Mouse (Mus musculus) heart, embryonic 10.5 days (tissue): Measurements from ENCODE around the gene Zfp784. TPM values are rescaled to one million over a fixed set of nuclear protein-coding genes. Genes with fewer than 3 reads are reported as not detected.
A peak's percentile ranks its signal among the peaks of the same experiment; 100 is the strongest.
"Not testable (repeated sequence)": the region's sequence is repeated elsewhere in the genome, so short reads cannot be mapped to it uniquely, and the experiment has no call there.

Source experiments
- DNase-seq: peaks from one replicate; pipeline ENCODE4 v3.0.0-alpha.2; 2017; ENCODE audit warnings: low spot score
- H3K27ac ChIP-seq: fragments of 300-500 bp; sonication (generic); 2 replicates; pipeline ENCODE4 v1.5.1; 2016; ENCODE audit warnings: mild to moderate bottlenecking
- H3K27me3 ChIP-seq: fragments of 300-500 bp; sonication (generic); 2 replicates; pipeline ENCODE4 v1.6.1; 2016; ENCODE audit warnings: mild to moderate bottlenecking; ENCODE audit not compliant: poor library complexity, insufficient read depth, severe bottlenecking
- H3K36me3 ChIP-seq: fragments of 300-500 bp; sonication (generic); 2 replicates; pipeline ENCODE4 v1.6.1; 2016; ENCODE audit warnings: mild to moderate bottlenecking, moderate library complexity
- H3K4me1 ChIP-seq: fragments of 300-500 bp; sonication (generic); 2 replicates; pipeline ENCODE4 v1.6.1; 2016; ENCODE audit warnings: mild to moderate bottlenecking
- H3K4me3 ChIP-seq: fragments of 300-500 bp; sonication (generic); 2 replicates; pipeline ENCODE4 v1.5.1; 2016; ENCODE audit warnings: mild to moderate bottlenecking, moderate library complexity
- H3K9me3 ChIP-seq: fragments of 300-500 bp; sonication (generic); 2 replicates; pipeline ENCODE4 v1.6.1; 2016; ENCODE audit warnings: mild to moderate bottlenecking, moderate library complexity
- WGBS: fragments of 180-500 bp; shearing (Covaris S2); methylation state at CpG from one replicate; pipeline ENCODE4 v1.1.7; 2016; 5-methylcytosine and 5-hydroxymethylcytosine counted together
- polyA plus RNA-seq: library from polyadenylated mRNA; unstranded; fragments of >200 nt; fragmentation: Nextera tagmentation; extraction: Ambion mirVana; gene quantifications from 2 replicates; pipeline ENCODE4 v1.2.1, GENCODE M21; 2016

Zfp784 gene
- 3.9 and 4.5 TPM in 2 replicates for polyA plus RNA-seq

DNA sequence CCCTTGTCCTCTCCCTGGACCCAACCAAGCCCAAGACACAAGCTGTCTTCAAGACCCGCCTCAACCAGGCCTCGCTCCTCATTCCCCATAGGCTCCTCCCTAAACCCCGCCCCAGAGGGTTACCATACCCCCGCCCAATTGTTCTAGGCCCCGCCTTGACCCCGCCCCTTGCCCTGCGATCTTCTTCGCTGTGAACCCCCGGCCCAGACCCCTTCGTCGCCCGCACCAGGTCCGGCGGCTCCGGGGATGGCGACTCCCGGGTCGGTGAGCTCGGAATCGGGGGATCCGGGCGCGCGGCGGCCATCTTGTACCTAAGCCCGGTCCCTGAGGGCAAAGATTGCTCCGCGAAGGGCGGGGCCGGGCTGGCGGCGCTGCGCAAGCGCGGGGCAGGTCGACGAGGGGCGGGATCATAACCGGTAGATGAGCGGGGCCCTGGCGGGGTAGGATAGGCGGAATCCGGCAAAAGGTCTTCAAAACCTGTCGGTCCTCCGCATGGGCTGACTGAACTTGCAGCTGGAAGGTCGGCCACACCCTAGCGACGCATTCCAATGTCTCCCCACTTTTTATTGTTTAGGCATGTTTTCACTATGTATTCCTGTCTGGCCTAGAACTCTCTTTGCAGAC, at the start of gene Zfp784:
Gene Zfp784, minus strand, starts transcription at position 338 of the 624 bp plus-strand sequence.
- Histone ChIP-seq H3K27me3 (no peaks in the 10 kb centered on the region), H3K27ac (peak within 1 kb of the TSS; percentile 99), H3K4me1 (peaks cover 13% of the 10 kb centered on the region; the same call in 1 of the 2 replicates), H3K9me3 (no peaks in the 10 kb centered on the region), H3K4me3 (peak within 1 kb of the TSS; percentile 87), H3K36me3 (peaks cover 42% of the 10 kb centered on the region)
- DNase-seq, result peak; percentile 96
- WGBS, result under 1% methylated on average over 48 of the region's 48 CpGs

DNA sequence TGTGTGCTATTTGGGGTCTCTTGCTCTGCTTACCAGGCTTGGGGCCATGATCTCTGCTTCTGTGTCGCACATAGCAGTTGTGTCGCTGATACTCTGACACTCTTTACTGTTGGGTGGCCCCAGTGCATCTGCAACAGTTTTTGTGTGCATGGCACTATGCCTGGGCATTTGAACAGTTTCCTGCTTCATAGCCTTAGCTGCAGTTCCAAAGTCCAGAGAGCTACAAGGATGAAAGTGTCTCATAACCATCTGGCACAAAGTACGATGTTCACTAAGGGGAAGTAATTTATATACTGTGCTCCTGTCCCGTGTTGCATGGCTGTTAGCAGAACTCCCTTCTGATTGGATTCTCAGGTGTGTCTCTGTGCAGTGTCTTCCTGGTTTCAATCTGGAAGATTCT, 49.6 kb upstream of the Zfp784 start:
- no peak for DNase-seq
- Histone ChIP-seq H3K4me1 (peaks cover 5% of the 10 kb centered on the region; the same call in 1 of the 2 replicates), H3K9me3 (no peaks in the 10 kb centered on the region), H3K27ac (no peak overlapping the region), H3K27me3 (no peaks in the 10 kb centered on the region), H3K36me3 (peaks cover 79% of the 10 kb centered on the region), H3K4me3 (no peak overlapping the region)
- 91% methylated on average over 4 of the region's 4 CpGs for WGBS

DNA sequence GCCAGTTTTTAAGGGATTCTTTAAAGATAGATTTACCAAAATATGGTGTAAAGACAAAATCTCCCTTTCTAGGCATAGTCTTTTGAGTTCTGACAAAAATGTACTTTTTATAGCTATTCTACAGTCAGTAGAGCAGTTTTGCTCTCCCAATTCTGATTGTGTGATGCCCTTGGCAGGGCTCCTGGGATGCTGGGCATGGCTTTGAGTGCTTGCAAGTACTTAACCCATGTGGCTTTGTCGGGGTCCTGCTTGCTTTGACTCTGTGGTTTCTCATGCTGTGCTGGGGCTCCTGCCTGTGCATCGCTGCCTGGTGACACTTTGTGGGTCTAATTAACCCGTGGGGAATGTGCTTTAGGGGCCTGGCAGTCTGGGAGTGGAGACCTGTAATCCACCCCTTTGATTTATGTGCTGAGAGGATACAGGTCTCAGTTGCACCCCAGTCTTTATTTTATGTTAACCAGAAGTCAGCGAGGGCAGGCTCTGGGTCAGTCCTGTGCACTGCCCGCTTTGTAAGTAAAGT, 48.7 kb upstream of the Zfp784 start:
- Histone ChIP-seq H3K27ac (no peak overlapping the region), H3K4me1 (peaks cover 9% of the 10 kb centered on the region), H3K27me3 (no peaks in the 10 kb centered on the region), H3K36me3 (peaks cover 73% of the 10 kb centered on the region), H3K9me3 (no peaks in the 10 kb centered on the region), H3K4me3 (no peak overlapping the region)
- WGBS, result 85% methylated on average over 5 of the region's 5 CpGs
- DNase-seq, result no peak

DNA sequence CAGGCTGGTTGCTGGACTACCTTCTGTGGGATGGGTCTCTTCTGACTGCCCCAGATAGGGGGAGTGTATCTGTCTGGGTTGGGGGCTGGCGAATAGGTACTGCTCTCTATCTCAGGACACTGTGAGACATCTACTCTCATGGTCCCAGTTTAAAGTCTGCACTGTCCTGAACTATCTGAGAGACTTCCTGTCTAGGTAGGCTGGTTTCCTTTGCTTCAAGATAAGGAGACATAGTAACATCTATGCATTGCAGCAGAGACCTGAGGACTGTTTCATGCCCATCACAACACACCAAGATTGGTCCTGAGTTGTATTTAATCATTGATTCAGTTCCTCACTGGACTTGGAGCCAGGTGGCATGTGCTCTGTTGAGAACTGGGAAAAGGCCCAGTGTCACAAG, 47.3 kb upstream of the Zfp784 start:
- WGBS, result 82% methylated on average over 1 of the region's 1 CpGs
- Histone ChIP-seq H3K27me3 (no peaks in the 10 kb centered on the region), H3K4me3 (no peak overlapping the region), H3K36me3 (peaks cover 62% of the 10 kb centered on the region), H3K9me3 (no peaks in the 10 kb centered on the region), H3K27ac (no peak overlapping the region), H3K4me1 (peaks cover 22% of the 10 kb centered on the region)
- DNase-seq, result no peak

DNA sequence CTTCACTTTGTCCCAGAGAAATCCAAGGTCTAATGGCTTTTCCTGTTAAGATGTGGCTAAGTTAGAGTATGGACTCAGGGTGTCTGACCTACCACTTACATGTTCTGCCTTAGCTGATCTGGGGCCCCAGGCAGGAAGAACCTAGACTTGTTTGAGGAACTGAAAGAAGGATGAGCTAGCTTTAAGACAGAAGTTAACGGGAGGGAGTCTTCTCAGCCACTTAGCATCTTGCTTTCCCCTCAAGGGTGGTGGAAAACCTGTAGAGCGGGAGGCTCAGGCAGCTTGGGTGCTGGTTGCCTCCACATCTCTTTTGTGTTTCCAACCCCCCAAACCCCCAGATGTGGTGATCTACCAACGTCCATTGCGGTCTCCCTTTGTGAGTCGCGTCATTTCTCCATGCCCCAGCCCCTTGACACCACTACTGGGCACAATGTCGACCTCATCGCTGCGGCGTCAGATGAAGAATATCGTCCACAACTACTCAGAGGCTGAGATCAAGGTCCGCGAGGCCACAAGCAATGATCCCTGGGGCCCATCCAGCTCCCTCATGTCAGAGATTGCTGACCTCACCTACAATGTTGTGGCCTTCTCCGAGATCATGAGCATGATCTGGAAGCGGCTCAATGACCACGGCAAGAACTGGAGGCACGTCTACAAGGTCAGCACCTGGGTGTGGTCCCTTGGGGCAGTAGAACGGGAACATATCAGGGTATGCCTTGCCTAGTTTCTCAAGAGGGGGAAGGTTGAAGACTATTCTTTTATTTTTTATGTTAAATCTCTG, 45.3 kb upstream of the Zfp784 start:
- peaks cover 22% of the 10 kb centered on the region for H3K4me1 ChIP-seq
- H3K36me3 ChIP-seq, result peaks cover 56% of the 10 kb centered on the region
- H3K27ac ChIP-seq, result no peak overlapping the region
- WGBS, result 93% methylated on average over 18 of the region's 18 CpGs
- no peaks in the 10 kb centered on the region for H3K9me3 ChIP-seq
- no peaks in the 10 kb centered on the region for H3K27me3 ChIP-seq
- no peak overlapping the region for H3K4me3 ChIP-seq
- DNase-seq, result no peak

DNA sequence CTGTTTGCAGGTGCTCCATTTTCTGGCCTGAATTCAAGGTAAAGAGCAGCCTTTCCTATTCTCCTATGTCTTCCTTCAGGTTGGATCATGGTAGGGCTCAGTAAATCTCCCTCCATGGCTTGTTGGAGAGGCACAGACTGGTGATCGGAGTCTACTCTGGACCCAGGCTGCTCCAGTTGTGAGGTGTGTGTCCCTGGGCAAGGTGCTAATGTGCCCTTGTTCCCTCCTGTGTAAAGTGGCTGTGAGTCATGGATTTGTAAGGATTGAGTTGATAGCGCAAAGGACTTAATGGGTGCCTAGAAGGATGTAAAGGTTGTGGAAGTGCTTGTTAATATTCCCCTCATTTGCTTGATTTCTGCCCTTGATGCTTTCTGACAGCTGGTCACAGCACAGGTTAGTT, 43.7 kb upstream of the Zfp784 start:
- H3K36me3 ChIP-seq, result peaks cover 64% of the 10 kb centered on the region
- no peaks in the 10 kb centered on the region for H3K27me3 ChIP-seq
- peaks cover 22% of the 10 kb centered on the region for H3K4me1 ChIP-seq
- no peaks in the 10 kb centered on the region for H3K9me3 ChIP-seq
- no peak overlapping the region; the same call in 1 of the 2 replicates for H3K4me3 ChIP-seq
- WGBS, result 95% methylated on average over 2 of the region's 2 CpGs
- no peak overlapping the region for H3K27ac ChIP-seq
- no peak for DNase-seq

DNA sequence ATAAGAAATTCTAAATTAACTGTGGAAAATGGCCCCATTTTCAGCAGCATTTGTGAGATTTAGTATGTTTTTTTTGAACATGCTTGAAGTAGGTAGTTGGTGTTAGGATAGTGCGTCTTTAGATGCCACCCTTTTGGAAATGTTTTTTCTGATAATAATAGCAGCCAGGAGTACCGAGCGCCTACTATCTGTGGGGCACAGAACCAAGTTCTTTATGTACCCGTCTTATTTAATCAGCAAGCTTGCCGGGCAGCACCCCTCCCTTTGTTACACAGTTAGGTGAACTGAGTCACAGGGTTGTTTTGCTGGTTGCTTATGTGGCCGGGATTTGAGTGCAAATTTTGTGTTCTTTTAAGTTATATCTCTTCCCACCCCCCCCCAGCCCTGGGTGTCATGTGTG, 43.0 kb upstream of the Zfp784 start:
- H3K4me3 ChIP-seq, result peak overlapping the region; percentile 98
- H3K27ac ChIP-seq, result peak overlapping the region; percentile 1; the same call in 1 of the 2 replicates
- 55% methylated on average over 6 of the region's 6 CpGs for WGBS
- H3K4me1 ChIP-seq, result peaks cover 22% of the 10 kb centered on the region
- H3K9me3 ChIP-seq, result no peaks in the 10 kb centered on the region
- H3K27me3 ChIP-seq, result no peaks in the 10 kb centered on the region
- peaks cover 67% of the 10 kb centered on the region for H3K36me3 ChIP-seq
- DNase-seq, result no peak

DNA sequence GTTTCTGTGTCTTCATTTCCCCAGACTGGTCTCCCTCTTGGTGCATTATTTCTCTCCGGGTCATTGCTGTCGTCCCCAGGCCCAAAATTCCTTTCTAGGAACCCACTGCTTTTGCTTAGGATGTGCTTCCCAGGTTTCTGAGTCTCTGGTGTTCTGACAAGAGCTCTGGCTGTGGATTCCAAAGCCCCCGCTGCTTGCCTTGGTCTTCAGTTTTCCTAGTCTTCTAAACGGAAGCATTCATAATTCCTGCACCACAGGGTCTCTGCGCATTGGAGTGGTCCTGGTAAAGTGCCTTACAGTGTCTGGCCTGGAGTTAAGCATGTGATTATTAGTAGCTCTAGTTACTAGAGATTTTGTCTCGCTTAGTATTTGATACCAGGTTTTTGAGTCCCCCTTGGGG, 42.6 kb upstream of the Zfp784 start:
- Histone ChIP-seq H3K27ac (peak overlapping the region; percentile 98), H3K9me3 (no peaks in the 10 kb centered on the region), H3K4me3 (peak overlapping the region; percentile 98), H3K27me3 (no peaks in the 10 kb centered on the region), H3K4me1 (peaks cover 22% of the 10 kb centered on the region), H3K36me3 (peaks cover 66% of the 10 kb centered on the region)
- WGBS, result 18% methylated on average over 6 of the region's 6 CpGs
- no peak for DNase-seq

DNA sequence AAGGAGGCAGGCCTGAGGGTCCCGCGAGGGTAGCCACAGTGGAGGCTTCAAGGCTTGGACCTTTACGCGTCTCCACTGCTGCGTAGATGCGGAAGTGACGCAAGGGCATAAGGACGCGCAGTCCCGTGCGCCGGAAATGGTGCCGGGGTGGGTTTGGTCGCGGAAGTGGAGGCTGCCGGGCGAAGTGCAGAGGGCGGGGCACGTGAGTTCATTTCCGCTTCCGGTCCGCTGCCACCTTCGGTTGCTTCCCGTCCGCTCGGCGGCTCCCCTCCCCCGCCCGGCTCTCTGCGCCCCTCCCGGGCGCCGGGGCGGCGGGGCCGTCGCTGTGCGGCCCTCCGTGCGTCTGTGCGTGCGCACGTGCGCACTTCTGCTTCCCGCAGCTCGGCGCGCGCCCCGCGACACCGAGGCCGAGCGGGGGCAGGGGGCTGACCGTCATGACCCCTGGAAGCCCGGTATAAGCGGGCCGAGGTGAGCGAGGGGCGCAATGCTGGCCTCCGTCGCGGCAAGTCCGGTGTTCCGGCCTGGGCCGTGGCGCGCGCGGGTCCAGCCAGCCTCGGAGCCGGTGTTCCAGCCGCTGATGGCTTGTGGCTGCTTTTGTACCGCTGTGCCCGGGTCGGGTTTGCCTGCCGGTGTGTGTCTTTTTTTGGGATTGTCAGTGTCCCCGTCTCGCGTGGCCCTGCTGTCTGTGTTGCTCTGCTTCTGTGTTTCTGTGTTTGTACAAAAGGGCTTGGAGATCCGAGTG, 41.9 kb upstream of the Zfp784 start, which contains the start of gene Epn1:
Gene Epn1, plus strand, starts transcription at position 226 of the 742 bp plus-strand sequence.
- peaks cover 66% of the 10 kb centered on the region for H3K36me3 ChIP-seq
- peak within 1 kb of the TSS; percentile 98 for H3K27ac ChIP-seq
- no peaks in the 10 kb centered on the region for H3K27me3 ChIP-seq
- peak; percentile 97 for DNase-seq
- H3K4me3 ChIP-seq, result peak within 1 kb of the TSS; percentile 98
- peaks cover 19% of the 10 kb centered on the region for H3K4me1 ChIP-seq
- no peaks in the 10 kb centered on the region for H3K9me3 ChIP-seq
- WGBS, result under 1% methylated on average over 81 of the region's 81 CpGs

DNA sequence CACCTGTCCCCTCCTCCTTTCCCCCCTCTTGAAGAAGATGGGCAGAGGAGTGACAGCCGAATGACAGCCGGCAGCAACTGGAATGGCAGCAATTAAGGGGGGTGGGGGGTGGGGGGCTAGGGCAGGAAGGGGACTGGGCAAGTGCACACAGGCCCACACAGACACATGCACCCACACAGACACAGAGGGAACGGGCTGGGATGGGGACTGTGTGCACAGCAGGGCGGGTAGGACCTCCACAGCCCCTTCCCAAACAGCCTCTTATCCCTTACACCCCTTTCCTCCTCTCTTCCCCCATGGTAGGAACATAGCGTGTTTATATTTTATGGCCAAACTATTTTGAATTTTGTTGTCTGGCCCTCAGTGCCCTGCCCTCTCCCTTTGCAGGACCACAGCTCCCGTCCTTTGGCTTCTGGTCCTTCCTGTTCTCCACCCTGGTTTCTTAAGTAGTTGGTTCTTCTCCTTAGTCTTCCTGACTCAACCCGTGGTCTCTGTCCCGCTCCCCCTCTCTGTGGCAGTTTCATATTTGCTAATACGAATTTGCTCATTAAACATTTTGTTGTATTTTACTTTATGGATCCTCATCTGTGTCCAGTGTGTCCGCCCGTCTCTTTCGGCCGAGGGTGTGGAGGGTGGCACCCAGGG, 41.2 kb upstream of the Zfp784 start:
- Histone ChIP-seq H3K27ac (peak overlapping the region; percentile 98), H3K36me3 (peaks cover 66% of the 10 kb centered on the region), H3K4me3 (peak overlapping the region; percentile 98), H3K4me1 (peaks cover 17% of the 10 kb centered on the region)
- not testable (repeated sequence) for H3K9me3 ChIP-seq, H3K27me3 ChIP-seq, DNase-seq
- 58% methylated on average over 10 of the region's 13 CpGs for WGBS

DNA sequence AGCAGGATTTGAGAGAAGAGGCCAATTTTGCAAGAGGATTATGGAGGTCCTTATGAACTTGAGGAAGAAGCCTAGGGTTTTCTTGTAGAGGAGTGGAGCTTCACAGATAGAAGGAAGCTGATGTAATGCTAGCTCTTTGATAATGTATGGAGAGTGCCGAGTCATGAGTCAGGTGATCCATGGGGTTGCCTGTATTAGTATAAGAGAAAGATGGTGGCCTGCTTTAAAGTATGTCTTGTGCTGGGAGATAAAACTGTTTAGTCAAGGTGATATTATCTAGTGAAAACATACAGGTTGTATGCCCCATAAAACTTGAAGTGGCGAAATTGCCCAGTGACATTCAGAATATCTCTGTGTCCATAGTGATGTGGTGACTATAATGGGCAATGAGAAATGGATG, 38.7 kb upstream of the Zfp784 start:
- no peak for DNase-seq
- WGBS, result 79% methylated on average over 2 of the region's 2 CpGs
- Histone ChIP-seq H3K27me3 (no peaks in the 10 kb centered on the region), H3K4me3 (no peak overlapping the region), H3K4me1 (peaks cover 12% of the 10 kb centered on the region), H3K36me3 (peaks cover 73% of the 10 kb centered on the region), H3K27ac (no peak overlapping the region), H3K9me3 (no peaks in the 10 kb centered on the region)

DNA sequence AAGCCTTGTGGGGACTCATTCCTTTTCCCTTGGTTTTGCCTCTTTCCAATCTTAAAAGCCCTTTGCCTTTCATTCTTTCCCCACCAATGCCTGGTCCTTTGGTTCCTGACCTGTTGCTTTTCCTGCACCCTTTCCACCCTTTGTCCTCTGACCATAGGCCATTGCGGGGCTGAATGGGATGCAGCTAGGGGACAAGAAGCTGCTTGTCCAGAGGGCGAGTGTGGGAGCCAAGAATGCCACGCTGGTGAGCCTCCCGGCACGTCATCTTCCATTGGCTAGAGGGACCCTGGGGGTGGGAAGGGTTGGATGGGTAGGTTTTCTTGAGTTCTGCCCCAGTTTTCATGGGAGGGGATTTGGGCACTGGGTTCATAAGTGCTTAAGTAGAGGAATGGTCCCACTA, 36.7 kb upstream of the Zfp784 start:
- peaks cover 91% of the 10 kb centered on the region for H3K36me3 ChIP-seq
- DNase-seq, result no peak
- H3K9me3 ChIP-seq, result no peaks in the 10 kb centered on the region
- no peaks in the 10 kb centered on the region for H3K4me1 ChIP-seq
- WGBS, result 97% methylated on average over 5 of the region's 5 CpGs
- H3K4me3 ChIP-seq, result no peak overlapping the region
- H3K27me3 ChIP-seq, result no peaks in the 10 kb centered on the region
- H3K27ac ChIP-seq, result no peak overlapping the region
